Mouse (Mus musculus): ENCODE measurements around the gene Gm3415.

DNA sequence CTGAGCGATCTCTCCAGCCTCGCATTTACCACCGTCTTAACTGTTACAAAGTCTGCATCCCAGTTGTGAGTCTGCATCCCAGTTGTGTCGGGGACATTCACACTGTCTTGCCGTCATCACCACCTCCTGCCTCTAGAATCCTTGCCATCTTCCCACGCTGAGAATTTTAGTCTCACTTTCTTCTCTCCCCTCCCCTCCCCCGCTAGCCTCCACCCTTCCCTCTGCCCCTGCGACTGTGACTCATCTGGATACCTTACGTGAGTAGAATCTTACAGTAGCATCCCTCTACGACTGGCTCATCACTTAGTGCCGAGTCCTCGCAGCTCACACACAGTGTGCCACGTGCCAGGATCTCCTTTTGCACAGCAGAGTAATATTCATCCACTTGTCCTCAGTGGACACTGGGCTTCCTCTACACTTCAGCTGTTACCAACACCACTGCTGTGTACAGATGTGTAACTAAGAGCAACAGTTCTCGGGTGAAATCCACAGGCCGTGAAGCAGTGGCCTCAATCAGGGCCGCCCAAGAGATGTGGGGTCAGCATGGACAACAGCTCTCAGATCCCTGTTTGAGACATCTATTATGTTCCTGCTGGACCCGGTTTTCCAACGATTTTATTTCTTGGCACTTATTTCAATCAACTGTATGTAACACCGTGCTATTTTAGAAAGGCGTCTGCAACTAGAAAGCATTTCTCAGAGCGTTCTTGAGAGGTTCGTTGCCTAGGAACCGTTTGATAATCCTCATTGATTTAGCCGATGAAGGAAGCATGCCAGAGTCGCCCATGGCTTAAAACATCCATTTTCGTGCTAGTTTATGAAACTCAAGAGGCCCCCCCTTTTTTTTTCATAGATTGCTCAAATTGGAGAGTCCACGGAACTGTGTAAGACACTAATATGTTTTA lies 42.5 kb downstream of the Gm3415 start:
- TF ChIP-seq HCFC1 (IDR thresholded peaks at IDR 0.05; ENCODE audit: borderline replicate concordance, insufficient read depth, low read length): no peak
- TF ChIP-seq ZNF384 (IDR thresholded peaks at IDR 0.05; ENCODE audit: low read depth, low read length): no peak
- TF ChIP-seq CHD2 (IDR thresholded peaks at IDR 0.05; ENCODE audit: low read depth, low read length): no peak
- no peak for TF ChIP-seq MAFK (IDR thresholded peaks at IDR 0.05; ENCODE audit: insufficient read depth, low read depth, low read length)
- no peak for TF ChIP-seq ZC3H11A (IDR thresholded peaks at IDR 0.05; ENCODE audit: borderline replicate concordance, low read depth, low read length)
